Mouse (Mus musculus): Measurements from ENCODE around the gene Alkbh6.

GRCm38 (mm10) chr7:30288046-30288445, 20.5 kb upstream of the Alkbh6 start:
- TF ChIP-seq CTCF (IDR thresholded peaks at IDR 0.05; ENCODE audit: control insufficient read depth, insufficient read depth, insufficient read length) (no peak), MYOG (IDR thresholded peaks at IDR 0.05; ENCODE audit: control insufficient read depth, extremely low read depth, insufficient read length) (no peak), MAX (IDR thresholded peaks at IDR 0.05) (no peak), FOSL1 (IDR thresholded peaks at IDR 0.05; ENCODE audit: insufficient read depth, low read length, poor library complexity, severe bottlenecking) (no peak), USF1 (IDR thresholded peaks at IDR 0.05; ENCODE audit: low read depth) (no peak), CEBPB (IDR thresholded peaks at IDR 0.05; ENCODE audit: low read depth) (no peak)
